Mouse (Mus musculus) large intestine, adult 2 months (tissue): ENCODE data around the gene Hdac5. TPM values are rescaled to one million over a fixed set of nuclear protein-coding genes. Genes with fewer than 3 reads are reported as not detected.

Source experiments
- DNase-seq: peaks from one replicate; pipeline ENCODE4 v3.0.0-alpha.2; 2012; ENCODE audit warnings: low read depth, low spot score
- WGBS: fragments of 180-500 bp; shearing (Covaris S2); methylation state at CpG from one replicate; pipeline ENCODE4 v1.1.7; 2018; 5-methylcytosine and 5-hydroxymethylcytosine counted together
- polyA plus RNA-seq: library from polyadenylated mRNA; depleted of rRNA; stranded (reverse); fragments of >200 nt; gene quantifications from 2 replicates; pipeline ENCODE4 v1.2.3, GENCODE M21; 2012

Gene Hdac5
- polyA plus RNA-seq, 1 experiment, result 30.3 TPM

- DNase-seq, result no peak
- 28% methylated on average over 7 of the region's 7 CpGs for WGBS
Observed at GRCm38 (mm10) chr11:102217876-102218430, 12.0 kb downstream of the Hdac5 start.

GRCm38 (mm10) chr11:102217396-102217795 is 12.6 kb downstream of the Hdac5 start:
- DNase-seq, result no peak
- 14% methylated on average over 6 of the region's 6 CpGs for WGBS

- WGBS, result 15% methylated on average over 5 of the region's 5 CpGs
- DNase-seq, result no peak
Observed at GRCm38 (mm10) chr11:102216886-102217240, 13.1 kb downstream of the Hdac5 start.

GRCm38 (mm10) chr11:102216056-102216885 is 13.7 kb downstream of the Hdac5 start:
- 8% methylated on average over 12 of the region's 12 CpGs for WGBS
- DNase-seq, result peak; percentile 56

- no peak for DNase-seq
- 41% methylated on average over 11 of the region's 11 CpGs for WGBS
Observed at GRCm38 (mm10) chr11:102215511-102215910, 14.5 kb downstream of the Hdac5 start.

- no peak for DNase-seq
- 54% methylated on average over 10 of the region's 10 CpGs for whole genome bisulfite sequencing
Observed at GRCm38 (mm10) chr11:102214430-102215156, 15.4 kb downstream of the Hdac5 start.

- DNase-seq, result no peak
- WGBS, result 71% methylated on average over 18 of the region's 18 CpGs
Observed at GRCm38 (mm10) chr11:102211936-102212341, 18.0 kb downstream of the Hdac5 start.

GRCm38 (mm10) chr11:102211011-102211410 is 19.0 kb downstream of the Hdac5 start:
- 52% methylated on average over 5 of the region's 5 CpGs for WGBS
- DNase-seq, result no peak

GRCm38 (mm10) chr11:102210185-102210584 is 19.8 kb downstream of the Hdac5 start:
- no peak for DNase-seq

GRCm38 (mm10) chr11:102209742-102210141 is 20.2 kb downstream of the Hdac5 start:
- DNase-seq, result no peak
- 16% methylated on average over 2 of the region's 2 CpGs for WGBS

More at GRCm38 (mm10) chr11:102210185-102210584, 19.8 kb downstream of the Hdac5 start:
- 56% methylated on average over 3 of the region's 3 CpGs for WGBS

GRCm38 (mm10) chr11:102208846-102209245 is 21.1 kb downstream of the Hdac5 start:
- no peak for DNase-seq
- 67% methylated on average over 4 of the region's 4 CpGs for WGBS

- no peak for DNase-seq
Observed at GRCm38 (mm10) chr11:102207825-102208777, 21.9 kb downstream of the Hdac5 start.

GRCm38 (mm10) chr11:102206481-102206880 is 23.5 kb downstream of the Hdac5 start:
- WGBS, result 89% methylated on average over 30 of the region's 30 CpGs
- no peak for DNase-seq

More at GRCm38 (mm10) chr11:102207825-102208777, 21.9 kb downstream of the Hdac5 start:
- 61% methylated on average over 11 of the region's 11 CpGs for WGBS

GRCm38 (mm10) chr11:102201408-102201821 is 28.6 kb downstream of the Hdac5 start:
- DNase-seq, result no peak
- WGBS, result 77% methylated on average over 12 of the region's 12 CpGs

GRCm38 (mm10) chr11:102199856-102200255 is 30.1 kb downstream of the Hdac5 start:
- DNase-seq, result no peak
- WGBS, result 24% methylated on average over 9 of the region's 9 CpGs

- no peak for DNase-seq
- WGBS, result 62% methylated on average over 6 of the region's 6 CpGs
Observed at GRCm38 (mm10) chr11:102198245-102198644, 31.7 kb downstream of the Hdac5 start.

GRCm38 (mm10) chr11:102196018-102196797 is 33.8 kb downstream of the Hdac5 start:
- DNase-seq, result no peak
- 81% methylated on average over 21 of the region's 21 CpGs for WGBS

GRCm38 (mm10) chr11:102193657-102194440 is 36.1 kb downstream of the Hdac5 start:
- whole genome bisulfite sequencing, result 80% methylated on average over 9 of the region's 9 CpGs
- no peak for DNase-seq
